Mouse (Mus musculus) T-cell, adult 2 months (primary cell): ENCODE data around the gene Gdpd3.
"Not testable (repeated sequence)": the region's sequence is repeated elsewhere in the genome, so short reads cannot be mapped to it uniquely, and the experiment has no call there.

ENCODE experiments used
- DNase-seq: peaks from one replicate; pipeline ENCODE4 v3.0.0; 2022; ENCODE audit warnings: low spot score

The Gdpd3 gene

GRCm38 (mm10) chr7:126760956-126761355 lies 5.2 kb upstream of the Gdpd3 start:
- no peak for DNase-seq

- DNase-seq, result no peak
Observed at GRCm38 (mm10) chr7:126761529-126762067, 4.5 kb upstream of the Gdpd3 start.

- no peak for DNase-seq
Observed at GRCm38 (mm10) chr7:126762471-126763008, 3.6 kb upstream of the Gdpd3 start.

GRCm38 (mm10) chr7:126765540-126765939 lies 594 bp upstream of the Gdpd3 start:
- no peak for DNase-seq

GRCm38 (mm10) chr7:126767001-126767400 lies 867 bp downstream of the Gdpd3 start:
- no peak for DNase-seq

- no peak for DNase-seq
Observed at GRCm38 (mm10) chr7:126770784-126771183, 4.7 kb downstream of the Gdpd3 start.

GRCm38 (mm10) chr7:126773351-126773750 lies 7.2 kb downstream of the Gdpd3 start:
- no peak for DNase-seq

GRCm38 (mm10) chr7:126774463-126774862 lies 8.3 kb downstream of the Gdpd3 start:
- DNase-seq, result no peak

- DNase-seq, result peak; percentile 34
Observed at GRCm38 (mm10) chr7:126775185-126775977, 9.2 kb downstream of the Gdpd3 start.

- DNase-seq, result no peak
Observed at GRCm38 (mm10) chr7:126775978-126776234, 9.8 kb downstream of the Gdpd3 start.

GRCm38 (mm10) chr7:126776598-126777057 lies 10.5 kb downstream of the Gdpd3 start, which contains the start of gene Ypel3:
Gene Ypel3, plus strand, starts transcription at chr7:126776955.
- DNase-seq, result peak; percentile 94

GRCm38 (mm10) chr7:126777476-126777875 lies 11.3 kb downstream of the Gdpd3 start:
- DNase-seq, result no peak

GRCm38 (mm10) chr7:126778147-126778546 lies 12.0 kb downstream of the Gdpd3 start:
- no peak for DNase-seq

GRCm38 (mm10) chr7:126779101-126779500 lies 13.0 kb downstream of the Gdpd3 start:
- not testable (repeated sequence) for DNase-seq

- DNase-seq, result peak; percentile 85
Observed at GRCm38 (mm10) chr7:126779983-126780970, 14.1 kb downstream of the Gdpd3 start.

GRCm38 (mm10) chr7:126780971-126781635 lies 15.0 kb downstream of the Gdpd3 start, which contains the start of gene Tbx6:
Gene Tbx6, plus strand, starts transcription at chr7:126781483.
- no peak for DNase-seq

- no peak for DNase-seq
Observed at GRCm38 (mm10) chr7:126781661-126782370, 15.7 kb downstream of the Gdpd3 start.

GRCm38 (mm10) chr7:126782693-126783092 lies 16.6 kb downstream of the Gdpd3 start:
- DNase-seq, result no peak

GRCm38 (mm10) chr7:126784469-126784868 lies 18.3 kb downstream of the Gdpd3 start:
- no peak for DNase-seq

GRCm38 (mm10) chr7:126785056-126785455 lies 18.9 kb downstream of the Gdpd3 start:
- no peak for DNase-seq

- no peak for DNase-seq
Observed at GRCm38 (mm10) chr7:126786142-126786541, 20.0 kb downstream of the Gdpd3 start.
